Mouse (Mus musculus) layer of hippocampus, adult 8-10 months (tissue): Measurements from ENCODE around the gene Mcm2. TPM values are rescaled to one million over a fixed set of nuclear protein-coding genes. Genes with fewer than 3 reads are reported as not detected.

ENCODE experiments used
- DNase-seq, 2 experiments: peaks; one replicate each; pipeline ENCODE4 v3.0.0; 2022; ENCODE audit warnings: low spot score in 2 of 2
- total RNA-seq, 4 experiments: library from RNA; stranded (reverse); gene quantifications; 2 replicates each; pipeline ENCODE4 v1.2.4; 2022

The Mcm2 gene
- total RNA-seq, 4 experiments from 2014 or later = 4.4 to 7.0 (median 5.5) TPM

DNA sequence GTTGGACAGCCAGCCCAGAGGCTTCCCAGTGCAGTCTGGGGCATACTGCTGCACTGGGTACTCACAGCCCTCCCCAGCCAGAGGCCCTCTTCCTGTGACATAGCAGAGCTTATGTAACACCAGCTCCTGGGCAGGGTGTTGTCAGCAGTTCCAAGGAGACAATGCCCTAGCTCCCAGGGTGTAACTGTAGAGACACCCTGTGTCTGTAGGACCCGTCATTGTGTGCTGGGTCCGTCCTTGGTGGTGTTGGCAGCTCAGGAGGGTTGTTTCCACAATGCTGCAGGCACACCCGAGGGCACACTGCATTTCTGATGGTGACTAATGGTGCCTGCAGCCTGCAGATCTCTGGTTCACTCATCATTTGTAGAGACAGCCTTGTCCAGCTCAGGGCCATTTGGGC lies 28.3 kb upstream of the Mcm2 start:
- no peak for DNase-seq

DNA sequence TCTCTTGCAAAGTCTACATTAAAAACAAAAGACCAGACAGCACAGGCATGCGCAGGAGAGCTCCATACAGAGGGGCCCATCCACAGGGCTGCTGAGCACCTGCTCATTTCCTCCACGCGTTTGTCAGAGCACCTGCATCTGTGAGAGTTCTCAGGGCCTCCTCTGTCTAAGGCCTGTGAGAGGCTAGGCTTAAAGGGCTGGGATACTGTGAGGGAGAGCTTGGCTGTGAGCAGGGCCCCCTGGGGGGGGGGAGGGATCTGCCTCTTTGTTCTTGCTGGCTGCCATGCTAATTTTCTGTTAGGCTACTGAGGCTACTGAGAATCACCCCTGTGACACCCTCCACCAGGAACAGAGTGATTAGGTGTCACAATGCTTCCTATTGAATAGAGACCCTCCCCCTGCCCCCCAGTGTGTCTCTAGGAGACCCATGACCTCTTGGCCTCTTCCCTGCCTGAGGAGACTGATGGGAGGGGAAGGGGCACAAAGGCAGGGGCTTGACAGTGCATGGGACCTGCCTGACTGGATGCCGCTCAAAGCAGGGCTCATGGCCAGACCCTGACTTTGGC lies 27.1 kb upstream of the Mcm2 start:
- DNase-seq = no peak

DNA sequence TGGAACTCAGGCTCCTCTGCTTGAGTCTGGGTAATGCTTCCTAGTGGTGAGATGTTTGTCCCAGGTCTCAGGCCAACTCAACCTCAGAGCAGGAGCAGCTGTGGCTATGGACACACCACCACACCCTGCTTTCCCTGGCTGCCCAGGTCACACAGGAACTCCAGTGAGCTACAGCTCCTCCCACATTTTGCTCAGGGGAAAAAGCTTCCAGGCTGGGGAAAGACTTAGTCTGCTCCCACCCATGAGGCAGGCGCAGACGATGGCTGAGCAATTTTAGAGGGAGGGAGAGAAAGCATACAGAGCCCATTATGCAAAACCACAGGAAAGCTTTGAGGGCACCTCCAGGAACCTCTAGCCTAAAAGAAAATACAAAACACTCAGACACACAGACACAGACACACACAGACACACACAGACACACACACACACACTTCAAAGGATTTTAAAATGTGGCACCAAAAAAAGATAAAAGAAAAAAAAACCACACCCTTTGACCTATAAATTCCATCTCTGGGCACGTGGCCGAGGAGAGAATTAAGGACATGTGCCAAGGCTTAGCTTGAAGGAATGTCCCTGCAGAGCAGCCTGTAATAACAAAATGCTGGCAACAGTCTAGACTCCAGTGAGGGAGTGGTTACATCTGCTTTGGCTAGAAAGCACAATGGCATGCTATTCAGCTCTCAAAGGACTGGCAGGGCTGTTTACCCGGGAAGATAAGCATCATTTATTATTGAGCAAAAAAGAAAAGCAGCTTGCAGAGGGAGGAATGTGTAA lies 26.1 kb upstream of the Mcm2 start:
- no peak for DNase-seq

DNA sequence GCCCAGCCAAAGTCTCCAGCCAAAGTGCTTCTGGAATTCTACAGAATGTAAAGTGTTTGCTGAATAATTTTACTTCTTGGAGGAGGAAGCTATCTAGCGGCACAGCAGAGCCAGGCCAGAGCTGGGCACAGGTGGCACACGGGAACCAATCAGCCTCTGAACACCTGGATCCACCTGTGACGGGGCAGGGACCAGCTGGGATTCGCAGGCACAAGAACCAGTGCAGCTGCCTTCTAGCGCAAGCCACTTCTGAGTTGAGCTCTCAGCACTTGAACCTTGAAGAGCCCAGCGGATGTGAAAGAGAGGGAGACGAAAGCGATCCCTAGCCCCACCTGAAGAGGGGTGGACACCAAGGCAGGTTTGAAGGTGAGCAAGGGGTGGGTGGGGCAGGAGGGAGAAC lies 20.2 kb upstream of the Mcm2 start:
- DNase-seq = no peak

DNA sequence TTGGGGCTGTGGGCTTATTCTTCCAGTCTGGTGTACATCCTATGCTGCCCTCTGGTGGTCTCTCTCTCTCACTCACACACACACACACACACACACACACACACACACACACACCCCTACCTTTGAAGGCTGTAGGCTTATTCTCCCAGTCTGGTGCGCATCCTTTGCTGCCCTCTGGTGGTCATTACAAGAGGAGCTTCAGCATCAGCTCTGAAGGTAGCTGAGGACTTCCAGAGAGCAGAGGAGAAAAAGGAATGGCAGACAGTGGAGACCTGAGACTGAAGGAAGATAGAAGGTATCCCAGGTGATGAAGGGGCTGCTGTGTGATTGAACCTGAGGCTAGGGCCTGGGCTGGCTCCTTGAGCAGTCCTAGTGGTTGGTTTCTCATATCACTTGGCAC lies 17.6 kb upstream of the Mcm2 start:
- DNase-seq = peak in 1 of 2 experiments; percentile 55

DNA sequence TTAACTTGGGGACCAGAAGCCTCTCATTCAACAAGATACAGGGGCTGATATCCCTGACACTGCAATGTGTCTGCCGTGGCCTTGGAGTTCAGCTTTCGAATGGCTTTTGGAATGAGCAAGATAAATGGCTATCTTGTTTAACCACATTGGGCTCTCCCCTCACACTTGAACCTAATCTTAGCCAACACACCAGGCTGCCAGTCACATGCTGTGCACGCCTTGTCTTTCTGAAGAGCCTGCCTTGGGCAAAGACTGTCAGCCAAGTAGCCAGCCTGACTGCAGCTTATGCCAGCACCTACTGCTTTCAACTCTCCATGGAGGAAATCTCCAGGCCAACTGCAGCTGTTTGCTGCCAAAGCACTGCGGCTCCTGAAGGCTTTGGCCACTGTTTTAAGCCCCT lies 16.9 kb upstream of the Mcm2 start:
- no peak for DNase-seq

DNA sequence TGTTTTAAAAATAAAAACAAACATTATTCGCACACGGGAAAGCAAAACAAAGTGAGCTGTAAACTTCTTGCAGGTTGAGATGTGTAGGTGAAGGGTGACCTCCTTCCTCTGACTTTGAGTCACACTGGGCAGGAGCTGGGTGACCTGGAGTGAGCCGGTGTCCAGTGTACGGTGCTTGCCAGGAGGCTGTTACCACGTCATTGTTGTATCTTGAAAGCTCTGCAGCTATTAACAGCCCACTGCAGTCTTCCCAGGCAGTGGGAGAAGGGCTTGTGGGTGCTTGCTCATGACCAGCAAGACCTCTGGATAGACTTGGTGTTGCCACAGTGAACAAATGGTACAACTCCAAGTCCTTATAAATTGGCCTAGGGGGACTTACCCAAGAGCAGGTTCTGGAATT lies 16.2 kb upstream of the Mcm2 start:
- no peak for DNase-seq

DNA sequence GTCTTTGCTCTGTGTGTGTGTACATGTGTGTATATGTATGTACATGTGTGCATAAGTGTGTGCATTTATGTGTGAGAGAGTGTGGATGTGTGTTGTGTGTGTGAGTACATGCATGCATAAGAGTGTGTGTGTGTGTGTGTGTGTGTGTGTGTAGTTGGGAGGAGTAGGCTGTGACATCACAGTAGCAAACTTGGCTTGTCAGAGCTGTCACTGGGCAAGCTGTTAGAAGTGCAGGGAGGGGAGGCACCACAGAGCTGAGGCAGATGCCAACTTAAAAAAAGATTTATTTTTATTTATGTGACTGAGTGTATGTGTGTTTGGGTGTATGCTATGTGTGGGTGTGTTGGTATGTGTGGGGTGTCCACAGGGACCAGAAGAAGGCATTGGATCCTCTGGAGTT lies 14.9 kb upstream of the Mcm2 start:
- no peak for DNase-seq

DNA sequence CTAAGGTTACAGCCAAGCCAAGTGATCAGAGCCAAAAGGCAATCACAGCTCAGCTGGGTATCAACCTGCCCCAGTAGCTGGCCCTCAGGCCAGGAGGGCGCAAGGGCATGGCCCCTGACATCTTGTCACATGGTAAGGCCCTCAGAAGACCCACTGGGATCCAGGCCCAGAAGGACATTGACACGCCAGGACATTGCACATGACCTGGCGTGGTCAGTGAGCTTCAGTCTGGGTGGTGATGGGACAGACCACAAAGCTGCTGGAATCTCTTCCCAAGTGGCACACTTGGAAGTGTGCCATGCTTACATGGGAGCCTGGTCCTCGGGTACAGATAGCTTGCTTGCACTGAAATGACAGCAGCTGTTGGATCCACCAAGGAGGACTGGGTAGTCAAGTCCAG lies 14.4 kb upstream of the Mcm2 start:
- DNase-seq = no peak

DNA sequence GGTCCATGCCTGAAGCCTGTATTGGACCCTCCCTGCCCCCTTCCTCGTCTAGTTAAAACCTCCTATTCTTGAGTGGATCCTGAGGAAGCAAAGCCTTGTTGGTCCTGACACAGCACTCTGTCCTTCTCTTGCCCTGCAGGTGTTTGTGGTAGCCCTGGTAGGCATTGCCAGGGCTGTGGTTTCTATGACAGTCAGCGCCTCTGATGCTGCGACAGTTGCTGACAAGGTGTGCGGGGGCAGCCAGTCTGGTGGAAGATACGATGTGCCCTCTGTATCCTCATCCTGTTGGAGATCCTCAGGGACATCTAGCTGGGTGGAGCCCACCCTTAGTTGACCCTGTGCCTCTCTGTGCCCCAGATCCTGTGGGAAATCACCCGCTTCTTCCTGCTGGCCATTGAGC lies 10.6 kb upstream of the Mcm2 start:
- DNase-seq = no peak

DNA sequence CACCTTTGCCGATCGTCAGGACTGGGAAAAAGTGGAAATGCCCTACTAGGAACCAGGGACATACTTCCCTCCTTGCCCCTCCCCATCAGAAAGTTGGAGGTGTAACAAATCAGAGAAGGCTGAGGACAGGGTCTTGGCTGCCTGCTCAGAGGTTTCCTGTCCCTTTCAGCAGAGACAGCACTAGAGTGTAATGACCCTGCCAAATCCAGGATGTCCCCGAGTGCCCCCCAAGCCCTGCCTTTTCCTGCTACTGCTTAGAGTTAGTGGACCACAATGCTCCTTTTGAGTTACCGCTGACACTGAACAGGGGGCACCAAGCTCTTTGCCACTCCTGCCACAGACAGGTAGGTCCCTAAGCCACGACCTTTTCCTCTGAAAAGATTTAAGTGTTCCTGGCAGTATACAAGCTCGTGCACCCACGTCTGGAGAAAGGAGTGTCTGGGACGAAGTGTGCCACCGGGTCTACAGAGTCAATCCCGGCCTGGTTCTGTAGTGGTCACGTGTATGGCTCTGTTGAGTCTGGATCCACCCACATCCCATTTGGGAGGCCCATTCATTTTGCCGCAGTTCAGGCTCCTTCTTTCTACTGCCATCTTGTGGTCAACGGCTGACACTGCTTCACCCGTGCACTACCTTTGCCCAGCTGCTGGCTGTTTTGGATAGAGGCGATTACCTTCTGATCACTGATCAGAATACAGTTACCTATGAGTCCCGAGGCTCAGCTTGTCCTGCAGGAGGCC lies 8.0 kb upstream of the Mcm2 start:
- peak; percentile 63 to 66 for DNase-seq

DNA sequence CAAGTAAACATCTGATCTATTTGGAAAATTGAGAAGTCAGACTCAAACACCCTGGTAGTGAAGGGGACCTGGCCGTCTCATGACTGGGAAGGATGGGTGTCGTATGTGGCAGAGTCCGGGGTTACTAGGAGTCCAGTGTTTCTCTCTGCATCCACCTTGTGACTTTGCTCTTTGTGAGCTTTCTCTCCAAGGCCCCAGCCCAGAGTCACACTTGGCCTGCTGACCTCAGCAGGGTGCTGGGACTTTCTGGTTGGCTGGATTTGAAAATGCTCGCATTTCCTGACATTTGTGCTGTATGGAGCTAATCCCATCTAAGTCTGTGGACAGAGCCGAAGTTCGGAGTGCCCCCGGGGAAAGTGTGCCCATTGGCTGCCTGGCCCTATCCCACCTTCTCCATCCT lies 6.5 kb upstream of the Mcm2 start:
- DNase-seq = no peak

DNA sequence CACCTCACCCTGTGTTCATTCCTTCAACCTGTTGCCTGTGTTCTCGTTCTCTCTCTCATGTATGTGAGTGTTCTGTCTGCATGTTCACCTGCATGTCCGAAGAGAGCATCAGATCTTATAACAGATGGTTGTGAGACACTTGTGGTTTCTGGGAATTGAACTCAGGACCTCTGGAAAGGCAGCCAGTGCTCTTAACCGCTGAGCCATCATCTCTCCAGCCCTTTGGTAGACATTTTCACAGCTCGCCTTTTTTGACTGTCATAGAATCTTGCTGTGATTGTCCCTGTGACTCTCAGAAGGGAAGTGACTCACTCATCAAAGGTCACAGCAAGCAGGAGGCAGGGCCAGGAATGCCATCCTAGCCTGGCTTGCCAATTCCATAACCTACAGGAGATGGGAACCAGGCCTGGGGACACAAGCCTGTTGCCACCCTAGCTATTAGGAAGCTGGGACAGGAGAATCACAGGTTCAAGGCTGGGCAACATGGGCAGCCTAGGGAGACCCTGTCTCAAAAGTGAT lies 5.9 kb upstream of the Mcm2 start:
- DNase-seq = no peak

DNA sequence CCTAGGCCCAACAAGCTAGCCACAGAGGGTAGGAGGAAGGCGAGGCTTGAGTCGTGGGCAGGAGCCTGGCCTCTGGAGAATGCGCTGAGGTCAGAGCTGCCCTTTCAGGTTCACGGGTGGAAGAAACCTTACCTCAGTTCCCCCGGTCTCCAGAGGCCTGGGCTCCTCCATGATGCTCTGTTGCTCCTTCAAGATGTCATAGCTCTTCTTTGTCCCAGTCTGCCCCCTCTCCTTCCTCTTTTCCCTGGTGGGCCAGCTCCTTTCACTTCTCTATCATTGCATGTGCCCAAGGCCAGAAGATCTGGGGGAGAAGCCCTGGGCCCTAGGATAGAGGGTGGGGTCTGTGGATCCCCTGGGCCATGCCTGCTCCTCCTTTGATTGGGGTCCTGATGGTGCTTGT lies 5.1 kb upstream of the Mcm2 start:
- no peak for DNase-seq

DNA sequence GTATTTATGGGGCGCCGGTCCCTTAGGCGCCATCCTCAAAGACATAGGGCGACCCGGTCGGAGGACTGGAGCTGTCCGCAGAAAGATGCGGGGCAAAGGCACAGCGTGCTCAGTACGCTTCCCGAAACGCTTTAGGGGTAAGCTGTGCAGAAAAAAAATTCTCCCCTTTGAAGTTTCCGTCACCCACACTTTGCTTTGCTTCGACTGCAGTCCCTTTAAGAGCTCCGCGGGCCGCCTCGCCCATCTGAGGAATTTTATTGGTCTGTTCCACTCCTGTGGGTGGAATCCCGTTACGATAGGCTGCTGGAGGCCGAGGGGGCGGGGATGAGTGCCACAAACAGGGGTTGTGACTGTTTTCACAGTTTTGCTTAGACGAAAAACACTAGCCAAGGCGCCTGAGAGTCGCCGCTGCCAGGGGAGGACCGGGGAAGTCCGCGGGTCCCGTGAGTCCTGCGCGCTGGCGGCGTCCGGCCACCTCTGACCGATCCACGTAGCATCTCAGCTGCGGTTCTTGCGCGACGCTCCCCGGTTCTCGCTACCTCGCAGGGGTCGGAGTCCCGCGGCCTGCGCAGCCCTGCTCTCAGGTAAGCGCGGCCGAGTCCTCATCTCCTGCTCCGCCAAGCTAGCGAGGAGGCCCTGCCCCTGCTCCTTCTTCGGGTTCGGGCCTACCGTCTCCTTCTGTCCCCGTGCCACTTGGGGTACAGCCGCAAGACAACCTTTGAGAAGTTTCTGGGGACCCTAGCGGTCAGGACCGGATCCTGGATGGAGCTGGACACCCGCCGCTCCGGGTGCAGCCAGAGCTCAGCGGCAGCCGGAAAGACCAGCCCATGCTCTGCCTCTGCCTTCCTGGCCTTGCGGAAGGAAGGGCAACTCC lies 3.6 kb upstream of the Mcm2 start, which contains the start of gene Tpra1:
Gene Tpra1, plus strand, starts transcription at position 305 of the 874 bp plus-strand sequence.
- peak; percentile 94 for DNase-seq

DNA sequence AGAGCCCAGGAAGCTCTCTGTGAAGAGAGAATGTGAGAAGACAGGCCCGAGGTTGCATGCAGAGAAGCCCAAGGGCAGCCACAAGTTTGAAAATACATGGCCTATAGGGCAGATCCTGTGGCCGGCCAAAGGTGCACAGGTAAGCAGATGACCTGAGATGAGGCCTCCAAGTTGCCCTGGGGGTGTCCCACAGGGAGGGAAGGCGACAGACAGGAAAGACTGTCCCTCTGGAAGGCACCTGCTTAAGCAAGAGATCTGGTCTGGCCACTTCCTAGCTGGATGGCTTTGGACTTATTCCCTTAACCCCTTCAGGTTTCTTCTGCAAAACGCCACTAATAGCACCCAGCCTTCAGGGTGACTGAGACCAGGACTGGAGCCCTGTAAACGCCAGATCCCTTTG lies 2.9 kb upstream of the Mcm2 start:
- DNase-seq = no peak

DNA sequence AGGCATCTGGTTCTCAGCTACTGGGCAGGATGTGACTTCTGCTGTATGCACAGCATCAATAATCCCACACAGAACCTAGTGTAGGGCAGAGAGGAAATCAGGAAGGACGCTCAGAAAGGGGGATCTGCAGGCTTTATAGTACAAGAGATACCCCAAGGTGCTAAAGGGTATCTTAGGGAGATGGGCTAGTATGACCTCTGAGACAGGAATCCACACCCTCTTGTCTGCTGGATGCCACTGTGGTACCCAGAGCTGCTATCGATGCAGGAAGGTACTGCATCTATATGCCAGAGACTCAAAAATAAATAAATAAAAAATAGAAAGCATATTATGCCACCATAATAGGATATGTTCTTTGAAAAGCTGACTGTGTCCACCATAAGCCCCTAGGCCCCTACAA lies 1.0 kb upstream of the Mcm2 start:
- DNase-seq = no peak

DNA sequence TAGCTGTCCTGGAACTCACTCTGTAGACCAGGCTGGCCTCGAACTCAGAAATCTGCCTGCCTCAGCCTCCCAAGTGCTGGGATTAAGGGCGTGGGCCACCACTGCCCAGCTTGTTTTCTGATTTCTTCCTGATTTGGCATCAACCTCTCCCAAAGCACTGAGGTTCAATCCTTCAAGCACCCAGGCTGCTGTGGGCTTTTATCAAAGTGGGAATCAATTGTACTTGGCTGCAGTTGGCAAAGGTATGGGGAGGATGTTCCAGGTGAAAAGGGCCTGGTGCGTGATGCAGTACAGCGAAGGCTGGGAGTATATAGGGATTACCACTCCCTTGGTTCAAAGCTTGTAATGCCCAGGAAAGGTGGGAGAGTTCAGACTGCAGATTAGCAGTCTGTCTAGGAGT lies 506 bp upstream of the Mcm2 start:
- DNase-seq = no peak

DNA sequence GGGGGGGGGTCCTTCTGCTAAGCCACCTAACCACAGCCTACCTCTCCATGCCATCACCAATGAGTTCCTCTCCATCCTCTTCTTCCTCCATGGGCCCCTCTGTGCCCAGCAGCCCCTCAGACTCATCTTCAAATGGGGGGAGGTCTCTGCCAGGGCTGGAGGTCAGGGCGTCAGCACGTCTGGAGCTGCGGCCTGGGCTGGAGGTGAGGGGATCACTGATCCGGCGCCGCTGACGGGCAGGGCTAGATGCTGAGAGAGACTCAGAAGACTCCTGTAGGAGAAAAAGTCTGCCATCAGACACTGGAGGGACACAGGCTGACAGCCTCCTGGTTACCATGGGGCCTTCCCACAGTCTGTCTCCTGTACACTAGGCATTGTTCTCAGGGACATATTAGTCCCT lies 1.3 kb downstream of the Mcm2 start:
- no peak for DNase-seq

DNA sequence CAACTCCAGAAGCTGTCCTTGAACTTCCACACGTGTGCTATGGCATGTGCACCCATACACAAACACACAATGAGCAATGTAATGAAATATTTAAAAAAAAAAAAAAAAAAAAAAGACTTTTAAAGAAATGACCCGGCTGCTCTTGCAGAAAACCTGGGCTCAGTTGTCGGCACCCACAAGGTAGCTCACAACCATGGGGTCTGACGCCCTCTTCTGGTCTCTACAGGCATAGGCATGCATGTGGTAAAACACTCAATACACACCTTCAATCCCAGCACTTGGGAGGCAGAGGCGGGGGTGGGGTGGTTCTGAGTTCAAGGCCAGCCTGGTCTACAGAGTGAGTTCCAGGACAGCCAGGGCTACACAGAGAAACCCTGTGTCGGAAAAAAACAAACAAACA lies 2.6 kb downstream of the Mcm2 start:
- DNase-seq = no peak

DNA sequence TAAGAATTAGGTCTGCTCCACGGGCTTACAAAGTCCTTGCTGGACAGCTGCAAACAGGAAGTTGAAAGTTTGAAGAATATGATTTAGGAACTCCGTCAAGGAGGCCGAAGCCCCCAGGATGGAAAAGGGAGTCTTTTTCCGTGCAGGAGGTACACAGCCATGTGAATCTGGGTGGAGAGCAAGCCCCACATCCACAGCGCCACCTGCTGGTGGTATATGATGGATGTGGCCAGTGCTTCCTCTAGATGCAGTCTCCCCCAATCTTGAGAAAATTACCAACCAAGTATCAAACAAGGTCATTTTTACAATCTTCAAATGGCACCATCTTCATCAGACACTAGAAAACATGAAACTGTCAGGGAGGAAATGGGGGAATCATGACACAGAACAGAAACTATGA lies 5.0 kb downstream of the Mcm2 start:
- peak in 1 of 2 experiments; percentile 59 for DNase-seq
